Mouse (Mus musculus) embryo, embryonic 11.5 days (tissue): Measurements from ENCODE around the gene Col6a3.

Source experiments
- DNase-seq: peaks from one replicate; pipeline ENCODE4 v3.0.0-alpha.2; 2012; ENCODE audit warnings: low read depth, low spot score

The Col6a3 gene

DNA sequence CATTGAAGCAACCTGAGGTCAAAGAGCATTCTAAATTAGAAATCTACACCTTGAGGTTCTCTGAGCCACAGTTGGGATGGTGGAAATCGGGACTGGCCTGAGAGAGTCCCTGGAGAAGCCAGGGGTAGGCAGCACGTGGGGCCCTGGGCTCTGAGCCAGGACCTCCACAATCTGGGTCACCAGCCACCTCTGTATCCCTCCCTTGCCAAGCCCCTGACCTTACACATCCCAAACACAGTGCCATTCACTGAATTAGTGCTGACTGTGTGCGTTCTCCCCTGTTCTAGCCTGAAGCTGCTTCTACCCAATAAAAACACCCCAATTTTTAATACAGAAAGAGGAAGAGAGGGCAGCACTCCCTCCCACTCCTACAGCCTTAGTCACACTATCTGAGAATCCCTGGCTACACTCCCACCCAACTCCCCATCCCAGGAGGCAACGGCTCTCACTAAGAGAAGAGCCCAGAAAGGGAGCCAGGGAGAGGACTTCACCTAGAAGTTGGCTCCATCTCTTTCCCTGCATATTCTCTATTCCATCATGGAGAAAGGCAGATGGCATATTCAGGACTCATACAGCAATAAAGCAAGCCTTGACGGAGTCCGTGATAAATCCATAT lies 46.4 kb downstream of the Col6a3 start:
- no peak for DNase-seq

GRCm38 (mm10) chr1:90793368-90793767 lies 50.4 kb downstream of the Col6a3 start:
- DNase-seq: no peak

GRCm38 (mm10) chr1:90790925-90791324 lies 52.8 kb downstream of the Col6a3 start:
- no peak for DNase-seq

- no peak for DNase-seq
Measured at GRCm38 (mm10) chr1:90789506-90789905, 54.3 kb downstream of the Col6a3 start.

DNA sequence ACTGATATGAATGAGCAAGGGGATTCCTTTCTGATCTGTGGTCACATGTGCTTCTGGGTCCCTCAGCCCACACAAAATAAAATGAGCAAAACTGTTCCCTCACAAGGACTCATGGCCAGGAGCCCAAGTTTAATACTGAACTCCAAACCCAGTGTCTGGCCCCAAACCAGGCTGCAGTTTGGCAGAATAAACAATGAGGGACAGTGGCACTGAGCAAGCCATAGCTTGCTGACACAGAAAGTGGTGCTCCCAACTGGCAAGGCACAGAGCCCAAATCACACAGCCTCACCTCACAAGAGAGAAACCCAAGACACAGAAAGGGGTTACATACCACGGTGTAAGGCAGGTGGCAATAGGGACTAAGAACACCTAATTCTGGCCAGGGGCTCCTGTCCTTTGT lies 63.3 kb downstream of the Col6a3 start:
- no peak for DNase-seq

DNA sequence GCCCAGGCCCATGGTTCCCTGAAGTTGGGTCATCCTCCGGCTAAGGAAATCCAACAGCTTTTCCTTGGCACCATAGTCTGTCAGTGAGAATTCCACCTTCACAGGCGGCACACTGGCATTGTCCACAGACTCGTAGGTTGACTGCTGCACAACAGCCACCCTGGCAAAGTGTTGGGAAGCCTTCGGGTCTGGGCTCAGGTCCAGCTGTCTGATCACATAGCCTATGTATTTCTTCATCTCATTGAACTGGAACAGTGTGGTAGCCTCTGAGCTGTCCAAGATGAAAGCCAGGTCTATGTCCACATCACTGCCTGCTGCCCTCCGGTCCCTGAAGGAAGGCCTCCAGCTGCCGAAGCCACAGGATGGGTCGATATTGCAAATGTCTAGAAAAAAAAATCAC lies 64.7 kb downstream of the Col6a3 start:
- no peak for DNase-seq

- peak; percentile 34 for DNase-seq
Measured at GRCm38 (mm10) chr1:90775477-90776241, 68.1 kb downstream of the Col6a3 start.

DNA sequence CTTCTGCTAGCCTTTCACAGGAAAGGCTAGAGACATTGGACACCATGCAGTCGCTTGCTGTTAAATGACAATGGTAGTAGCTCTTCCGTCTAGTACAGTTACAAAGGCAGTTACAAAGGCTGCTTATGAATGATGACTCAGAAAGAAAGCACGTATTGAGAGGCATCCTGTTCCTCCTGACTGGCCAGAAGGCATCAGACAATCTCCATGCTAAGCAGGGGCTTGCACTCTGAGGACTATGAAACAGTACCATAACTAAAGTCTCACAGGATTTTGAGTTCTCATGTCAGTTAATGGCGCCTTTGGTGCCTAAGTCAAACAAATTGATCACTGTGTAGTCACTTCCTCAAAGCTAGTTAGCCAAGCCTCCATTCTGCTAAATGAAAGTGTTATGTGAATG lies 72.6 kb downstream of the Col6a3 start:
- DNase-seq: no peak

DNA sequence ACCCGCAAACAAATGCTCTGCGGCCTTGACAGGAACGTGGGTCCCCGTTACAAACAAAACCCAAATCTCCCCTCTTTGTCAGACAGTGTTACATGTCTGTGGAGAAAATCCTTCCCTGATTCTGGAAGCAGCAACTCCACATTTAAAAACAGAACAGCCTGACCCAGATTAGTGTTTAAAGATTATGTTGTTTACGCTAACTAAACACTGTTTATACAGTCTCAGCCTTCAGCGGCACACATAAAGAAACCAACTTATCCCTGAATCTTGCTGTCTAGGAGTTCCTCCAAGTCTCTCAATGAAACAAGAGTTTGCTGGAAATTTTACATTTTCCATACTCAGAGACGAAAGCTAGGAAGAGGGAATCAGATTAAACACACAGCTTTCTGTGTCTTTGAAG lies 73.7 kb downstream of the Col6a3 start:
- DNase-seq: no peak

DNA sequence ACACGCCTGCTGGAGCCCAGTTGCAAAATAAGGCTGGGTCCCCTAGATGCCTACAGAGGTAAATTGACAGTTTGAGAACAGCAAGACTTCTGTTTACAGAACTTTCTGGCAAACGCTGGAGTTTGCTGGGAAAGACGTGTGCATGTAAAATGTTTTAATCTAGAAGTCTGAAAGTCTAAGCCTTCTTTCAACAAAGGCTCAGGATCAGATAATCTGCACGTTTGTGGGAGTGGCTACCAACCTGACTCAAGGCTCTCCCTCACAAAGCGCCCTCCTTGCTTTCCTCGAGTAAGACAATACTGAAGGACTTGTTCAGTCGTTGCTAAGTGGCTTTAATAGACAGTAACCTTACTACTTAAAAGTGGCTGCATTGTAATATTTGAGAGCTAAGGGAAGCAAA lies 74.5 kb downstream of the Col6a3 start:
- no peak for DNase-seq

GRCm38 (mm10) chr1:90758091-90758673 lies 85.6 kb downstream of the Col6a3 start:
- no peak for DNase-seq

DNA sequence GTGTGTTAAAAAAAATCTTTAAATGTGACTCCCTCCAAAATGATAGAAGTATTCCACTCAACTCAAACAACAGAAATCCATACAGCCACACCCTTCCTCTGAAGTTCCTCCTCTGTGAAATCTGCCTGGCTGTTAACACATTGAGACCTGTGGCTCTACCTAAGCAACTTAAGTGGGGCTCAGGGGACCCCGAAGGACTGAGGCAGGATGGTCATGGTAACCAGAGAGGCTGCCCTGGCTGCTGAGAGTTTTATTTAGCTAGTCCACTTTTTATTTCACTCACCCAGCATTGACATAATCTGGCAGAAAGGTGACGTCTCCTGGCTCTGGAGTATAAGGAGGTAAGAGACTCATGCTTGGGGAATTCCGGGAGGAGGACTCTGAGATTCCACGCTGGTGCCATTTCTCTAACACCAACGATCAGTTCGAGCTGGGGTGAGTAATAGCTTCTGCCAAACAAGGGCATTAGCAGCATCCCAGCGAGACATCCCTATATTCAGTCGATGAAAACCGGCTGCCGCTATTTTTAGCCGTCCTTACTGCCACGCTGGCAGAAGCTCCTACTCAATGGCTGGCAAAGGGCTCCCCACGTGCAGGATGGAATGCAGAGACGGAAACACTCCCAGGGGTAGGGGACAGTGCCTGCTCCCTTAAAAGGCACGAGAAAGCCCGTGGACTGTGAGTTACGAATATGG lies 89.8 kb downstream of the Col6a3 start:
- no peak for DNase-seq

GRCm38 (mm10) chr1:90751221-90751620 lies 92.5 kb downstream of the Col6a3 start:
- no peak for DNase-seq

GRCm38 (mm10) chr1:90750169-90750568 lies 93.6 kb downstream of the Col6a3 start:
- DNase-seq: peak; percentile 50

- DNase-seq: no peak
Measured at GRCm38 (mm10) chr1:90748544-90748943, 95.2 kb downstream of the Col6a3 start.

DNA sequence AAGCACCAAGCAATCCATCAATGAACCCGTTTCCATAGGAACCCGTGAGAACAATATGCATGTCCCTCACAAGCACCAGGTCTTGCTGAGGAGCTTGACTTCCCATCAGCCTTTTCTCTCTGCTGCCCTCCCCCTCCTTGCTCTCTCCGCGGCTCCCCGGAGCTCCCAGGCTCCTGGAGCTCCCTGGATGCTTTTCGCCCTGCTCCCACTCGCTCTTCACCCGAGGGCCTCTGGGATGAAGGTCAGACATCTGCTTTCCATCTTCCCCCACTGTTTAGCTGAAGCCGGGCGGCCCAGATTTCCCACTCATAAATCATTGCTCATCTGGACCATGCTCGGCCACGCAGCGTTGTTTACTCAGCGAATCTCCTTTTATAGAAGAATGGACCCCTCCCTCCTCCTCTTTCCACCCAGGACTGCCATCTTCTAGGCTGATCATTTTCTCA lies 99.8 kb downstream of the Col6a3 start:
- DNase-seq: peak; percentile 78

DNA sequence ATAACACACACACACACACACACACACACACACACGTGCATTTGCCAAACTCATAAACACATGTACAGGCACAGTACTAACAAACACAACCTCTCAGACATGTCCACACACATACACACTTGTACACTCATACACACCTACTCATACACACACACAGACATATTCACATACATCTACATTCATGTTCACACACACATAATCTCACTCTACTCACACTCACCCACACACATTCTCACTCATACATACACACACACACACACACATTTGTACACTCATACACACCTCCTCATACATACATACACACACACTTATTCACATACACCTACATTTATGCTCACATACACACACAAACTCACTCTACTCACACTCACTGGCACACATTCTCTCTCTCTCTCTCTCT lies 100.3 kb downstream of the Col6a3 start:
- DNase-seq: no peak

GRCm38 (mm10) chr1:90742641-90743040 lies 101.1 kb downstream of the Col6a3 start:
- no peak for DNase-seq

GRCm38 (mm10) chr1:90740216-90741170 lies 103.3 kb downstream of the Col6a3 start:
- no peak for DNase-seq

- no peak for DNase-seq
Measured at GRCm38 (mm10) chr1:90738913-90739312, 104.9 kb downstream of the Col6a3 start.

DNA sequence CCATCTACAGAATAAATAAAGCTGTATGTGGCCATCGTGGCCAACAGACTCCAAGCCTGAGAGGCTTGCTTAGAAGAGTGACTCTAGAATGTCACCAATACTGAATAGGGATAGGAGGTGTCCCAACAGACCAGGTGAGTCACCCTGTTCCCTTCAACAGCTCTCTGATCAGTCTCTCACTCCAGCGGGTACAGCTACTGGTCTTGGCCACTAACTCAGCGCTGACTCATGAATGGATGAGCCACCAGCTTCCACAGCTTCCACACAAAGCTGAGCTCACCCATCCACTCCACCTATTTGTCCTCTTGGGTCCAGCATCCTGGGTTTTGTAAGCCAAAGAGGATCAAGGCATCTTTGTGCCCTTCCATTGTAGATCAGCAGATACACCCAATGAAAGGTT lies 114.3 kb downstream of the Col6a3 start:
- DNase-seq: no peak
